In genomic region chr7:137294446-137294845, GRCm38 (mm10) we compare ENCODE assay signal across 34 mouse cellular contexts. TPM values are rescaled to one million over a fixed set of nuclear protein-coding genes. Genes with fewer than 3 reads are reported as not detected.
DNase-seq lines count a peak whose midpoint lies in the region; ATAC-seq and TF ChIP-seq lines count a peak whose summit lies in the region.
"Had no signal": no experiment of that assay in that cellular context is flagged by ENCODE, and none has a peak within 500 bp of the region (broad histone marks: within the 10 kb centered on the region; RNA-seq: fewer than 3 reads in every experiment).

No protein-coding gene starts in this region.

- WGBS in midbrain, embryonic 14.5 days: 52% methylated on average over 7 of the region's 7 CpGs
- 41% methylated on average over 7 of the region's 7 CpGs for WGBS in midbrain, embryonic 15.5 days
- 50% methylated on average over 7 of the region's 7 CpGs for WGBS in hindbrain, postnatal 0 days

- no peak for ATAC-seq in midbrain, embryonic 14.5 days (ENCODE audit: low FRiP score, low TSS enrichment)
- ATAC-seq in midbrain, embryonic 15.5 days (replicated peaks): no peak
- ATAC-seq in hindbrain, postnatal 0 days: no peak
- ATAC-seq: activated CD4-positive, CD25-positive, alpha-beta regulatory T cell, adult 4 months; CD4-positive, CD25-positive, alpha-beta regulatory T cell, adult 4 months; forebrain, embryonic 15.5 days; intestine, embryonic 15.5 days; liver, embryonic 12.5 days; liver, postnatal 0 days; lung, postnatal 0 days had no signal

- no peaks in the 10 kb centered on the region for H3K27me3 ChIP-seq in midbrain, embryonic 14.5 days (ENCODE audit: control insufficient read depth, insufficient read depth, low read length)
- 0 out of 2 replicates have a peak, but pooled peaks cover 4% of the 10 kb centered on the region for H3K27me3 ChIP-seq in midbrain, embryonic 15.5 days (replicated peaks)
- no peaks in the 10 kb centered on the region for H3K27me3 ChIP-seq in hindbrain, postnatal 0 days (ENCODE audit: insufficient read depth, low read length)

- intact Hi-C loops in heart, postnatal 10 days (cut with DNase I): no loop called here

- no peak overlapping the region for H3K4me3 ChIP-seq in midbrain, embryonic 14.5 days (replicated peaks; ENCODE audit: low read depth, low read length)
- no peak overlapping the region for H3K4me3 ChIP-seq in midbrain, embryonic 15.5 days
- no peak overlapping the region for H3K4me3 ChIP-seq in hindbrain, postnatal 0 days (ENCODE audit: low read length)
- H3K4me3 ChIP-seq: embryonic facial prominence, embryonic 12.5 days; forebrain, embryonic 10.5 days; forebrain, embryonic 15.5 days; heart, adult 2 months; heart, embryonic 12.5 days; intestine, embryonic 15.5 days; limb, embryonic 13.5 days; liver, embryonic 12.5 days had no signal

- H3K4me2 ChIP-seq in midbrain, embryonic 14.5 days (ENCODE audit: low read length): 0 out of 2 replicates have a peak overlapping the region, but pooled peaks have one; percentile 7
- no peak overlapping the region for H3K4me2 ChIP-seq in midbrain, embryonic 15.5 days
- H3K4me2 ChIP-seq in hindbrain, postnatal 0 days (ENCODE audit: low read depth, low read length): 0 out of 2 replicates have a peak overlapping the region, but pooled peaks have one; percentile 10
- H3K4me2 ChIP-seq: embryonic facial prominence, embryonic 12.5 days; forebrain, embryonic 15.5 days; heart, embryonic 12.5 days; intestine, embryonic 15.5 days; limb, embryonic 13.5 days; liver, embryonic 12.5 days had no signal

- H3K36me3 ChIP-seq in midbrain, embryonic 14.5 days (ENCODE audit: control insufficient read depth, insufficient read depth, low read length): 0 out of 2 replicates have a peak, but pooled peaks cover 5% of the 10 kb centered on the region
- no peaks in the 10 kb centered on the region for H3K36me3 ChIP-seq in midbrain, embryonic 15.5 days (replicated peaks)
- no peaks in the 10 kb centered on the region for H3K36me3 ChIP-seq in hindbrain, postnatal 0 days (ENCODE audit: insufficient read depth, low read length)
- H3K36me3 ChIP-seq: embryonic facial prominence, embryonic 12.5 days; forebrain, embryonic 10.5 days; forebrain, embryonic 15.5 days; heart, embryonic 12.5 days; intestine, embryonic 15.5 days; liver, embryonic 12.5 days had no signal

- no peak overlapping the region for H3K9ac ChIP-seq in midbrain, embryonic 14.5 days (replicated peaks; ENCODE audit: low read length)
- H3K9ac ChIP-seq in midbrain, embryonic 15.5 days: no peak overlapping the region
- no peak overlapping the region for H3K9ac ChIP-seq in hindbrain, postnatal 0 days (replicated peaks; ENCODE audit: low read length)
- H3K9ac ChIP-seq: embryonic facial prominence, embryonic 12.5 days; forebrain, embryonic 15.5 days; heart, embryonic 12.5 days; intestine, embryonic 15.5 days; limb, embryonic 13.5 days; liver, embryonic 12.5 days; liver, postnatal 0 days had no signal

- TF ChIP-seq CTCF in hindbrain, postnatal 0 days (IDR thresholded peaks at IDR 0.05; ENCODE audit: low read depth): no peak

- peak; percentile 91 for DNase-seq in heart, adult 11 months
- no peak for DNase-seq in heart, postnatal 10 days
- DNase-seq in midbrain, embryonic 14.5 days: peak; percentile 47
- peak; percentile 75 for DNase-seq in NIH3T3 (ENCODE audit: low read depth)
- no peak for DNase-seq in hindbrain, postnatal 0 days (ENCODE audit: low spot score)
- DNase-seq in lung, adult 18-20 months: no peak
- DNase-seq in gastrocnemius, postnatal 25 days: no peak
- DNase-seq: adrenal gland, adult 2 months; adrenal gland, postnatal 36 days; cerebellum, adult 2 months; cerebellum, postnatal 36 days; gastrocnemius, postnatal 36 days; heart, adult 2 months; kidney, adult 2 months; kidney, postnatal 4 days; liver, postnatal 0 days; right cerebral cortex, postnatal 4 days; thymus, adult 18-20 months; thymus, postnatal 25 days had no signal

- H3K27ac ChIP-seq in midbrain, embryonic 14.5 days (replicated peaks; ENCODE audit: low read depth, low read length): no peak overlapping the region; the same call in 1 of the 2 replicates
- no peak overlapping the region for H3K27ac ChIP-seq in midbrain, embryonic 15.5 days
- H3K27ac ChIP-seq in hindbrain, postnatal 0 days: no peak overlapping the region
- H3K27ac ChIP-seq: embryonic facial prominence, embryonic 12.5 days; forebrain, embryonic 10.5 days; forebrain, embryonic 15.5 days; heart, adult 2 months; intestine, embryonic 15.5 days; limb, embryonic 13.5 days; liver, embryonic 12.5 days; macrophage; stomach, postnatal 0 days had no signal

- H3K9me3 ChIP-seq in midbrain, embryonic 14.5 days (ENCODE audit: control insufficient read depth, low read length): no peaks in the 10 kb centered on the region
- no peaks in the 10 kb centered on the region for H3K9me3 ChIP-seq in midbrain, embryonic 15.5 days
- H3K9me3 ChIP-seq in hindbrain, postnatal 0 days (ENCODE audit: low read length): no peaks in the 10 kb centered on the region
- H3K9me3 ChIP-seq: embryonic facial prominence, embryonic 12.5 days; forebrain, embryonic 10.5 days; forebrain, embryonic 15.5 days; heart, embryonic 12.5 days; intestine, embryonic 15.5 days; limb, embryonic 13.5 days; liver, embryonic 12.5 days had no signal

- peaks cover 66% of the 10 kb centered on the region for H3K4me1 ChIP-seq in midbrain, embryonic 14.5 days (ENCODE audit: control insufficient read depth, insufficient read depth, low read length)
- H3K4me1 ChIP-seq in midbrain, embryonic 15.5 days: peaks cover 47% of the 10 kb centered on the region
- no peaks in the 10 kb centered on the region for H3K4me1 ChIP-seq in hindbrain, postnatal 0 days (ENCODE audit: insufficient read depth, low read length)
- H3K4me1 ChIP-seq: forebrain, embryonic 15.5 days; heart, embryonic 12.5 days; intestine, embryonic 15.5 days; liver, embryonic 12.5 days had no signal

RNA-seq across cellular contexts. Expression of gene Ebf3, which starts 19.8 kb away (rescaled TPM):
- 10 to 100 TPM; 19.8 to 20.0 TPM for total RNA-seq in heart, postnatal 10 days (2021)
- polyA plus RNA-seq in midbrain, embryonic 14.5 days (2014; fragmentation: Nextera tagmentation; extraction: Ambion mirVana): 34.0 and 43.4 TPM in 2 replicates
- polyA plus RNA-seq in midbrain, embryonic 15.5 days (2015; fragmentation: Nextera tagmentation; extraction: Ambion mirVana): 14.6 and 14.9 TPM in 2 replicates
- 123 and 142 TPM in 2 replicates for total RNA-seq in hindbrain, postnatal 0 days (2014; rRNA removed)
- polyA plus RNA-seq in hindbrain, postnatal 0 days (2015; fragmentation: Nextera tagmentation; extraction: Ambion mirVana): 11.5 and 13.0 TPM in 2 replicates
- total RNA-seq in gastrocnemius, postnatal 25 days (2021): 1 to 10 TPM; 6.6 to 8.6 TPM
- total RNA-seq: hematopoietic stem cell, adult 5-6 weeks; megakaryocyte-erythroid progenitor cell, adult 5-6 weeks had no signal
- polyA plus RNA-seq: activated CD4-positive, CD25-positive, alpha-beta regulatory T cell, adult 4 months; CD4-positive, CD25-positive, alpha-beta regulatory T cell, adult 4 months; liver, postnatal 0 days; lung, postnatal 0 days; macrophage had no signal

Comparison
In these comparisons a context has a peak if more than half of its experiments do, and no peak if none do; other contexts are left out.
1. DNase-seq: peak in heart, adult 11 months (single experiment), midbrain, embryonic 14.5 days (single experiment) and NIH3T3 (single experiment); none in heart, postnatal 10 days (0 of 2), hindbrain, postnatal 0 days (single experiment), lung, adult 18-20 months (0 of 2) and gastrocnemius, postnatal 25 days (single experiment).